Mouse (Mus musculus): ENCODE measurements around the gene Cdkal1.

DNA sequence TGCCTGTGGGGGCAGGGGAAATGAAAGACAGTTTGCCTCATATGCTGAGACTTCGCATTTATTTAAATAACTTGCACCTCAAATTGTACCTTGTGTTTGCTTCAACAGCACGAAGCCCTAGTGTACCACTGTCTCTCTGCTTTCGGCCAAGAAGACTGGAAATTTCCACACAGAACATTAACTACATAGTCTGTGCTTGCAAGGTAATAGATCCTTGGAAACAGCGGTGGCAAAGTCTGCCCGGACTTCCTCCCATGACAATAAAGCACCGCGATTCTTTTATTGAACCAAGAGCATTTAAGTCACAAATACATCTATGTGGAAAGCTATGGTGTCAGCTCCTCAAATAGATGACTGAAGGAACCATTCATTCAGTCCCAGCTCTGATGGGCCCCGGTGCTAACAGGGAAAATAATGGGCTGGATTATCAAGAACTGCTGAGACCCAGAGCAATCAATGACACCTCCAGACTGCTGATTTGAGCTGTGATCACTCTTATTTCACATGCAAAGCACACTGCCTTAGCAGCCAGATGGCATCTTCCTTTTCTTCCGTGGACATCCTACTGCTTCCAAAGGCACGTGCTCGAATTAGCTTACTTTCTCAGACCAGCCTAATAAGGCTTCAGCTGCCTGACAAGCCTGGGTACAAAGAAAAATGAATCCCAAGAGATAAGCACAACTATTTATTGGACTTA lies 591.3 kb downstream of the Cdkal1 start:
- TF ChIP-seq CTCF (IDR thresholded peaks at IDR 0.05; ENCODE audit: extremely low read depth, insufficient read depth, insufficient read length, insufficient replicate concordance) (no peak), POLR2A (IDR thresholded peaks at IDR 0.05; ENCODE audit: low read depth, low read length) (no peak)
